Mouse (Mus musculus) forebrain, embryonic 13.5 days (tissue): Measurements from ENCODE around the gene Ltv1. TPM values are rescaled to one million over a fixed set of nuclear protein-coding genes. Genes with fewer than 3 reads are reported as not detected.
"Not testable (repeated sequence)": the region's sequence is repeated elsewhere in the genome, so short reads cannot be mapped to it uniquely, and the experiment has no call there.

Experiments used
- ATAC-seq: fragments of 200-750 bp; cut with Nextera tagmentation; 2 replicates; pipeline ENCODE4 v1.8.0; 2017
- H3K27ac ChIP-seq: fragments of 300-500 bp; sonication (generic); 2 replicates; pipeline ENCODE4 v1.5.1; 2015; ENCODE audit warnings: inconsistent platforms, mild to moderate bottlenecking, moderate library complexity
- H3K27me3 ChIP-seq: fragments of 300-500 bp; sonication (generic); 2 replicates; pipeline ENCODE4 v1.6.1; 2015; ENCODE audit warnings: mild to moderate bottlenecking, inconsistent platforms
- H3K36me3 ChIP-seq: fragments of 300-500 bp; sonication (generic); 2 replicates; pipeline ENCODE4 v1.6.1; 2015; ENCODE audit warnings: mild to moderate bottlenecking, inconsistent platforms; ENCODE audit not compliant: poor library complexity, severe bottlenecking
- H3K4me1 ChIP-seq: fragments of 300-500 bp; sonication (generic); 2 replicates; pipeline ENCODE4 v1.6.1; 2015; ENCODE audit warnings: inconsistent platforms
- H3K4me2 ChIP-seq: fragments of 300-500 bp; sonication (generic); 2 replicates; pipeline ENCODE4 v1.6.1; 2015; ENCODE audit warnings: inconsistent platforms, mild to moderate bottlenecking, moderate library complexity
- H3K4me3 ChIP-seq: fragments of 300-500 bp; sonication (generic); 2 replicates; pipeline ENCODE4 v1.5.1; 2015; ENCODE audit warnings: mild to moderate bottlenecking, inconsistent platforms
- H3K9ac ChIP-seq: fragments of 300-500 bp; sonication (generic); 2 replicates; pipeline ENCODE4 v1.6.1; 2015; ENCODE audit warnings: mild to moderate bottlenecking, inconsistent platforms
- H3K9me3 ChIP-seq: fragments of 300-500 bp; sonication (generic); replicated peaks from 2 replicates; pipeline ENCODE4 v1.6.1; 2016; ENCODE audit warnings: inconsistent platforms
- WGBS: fragments of 180-500 bp; shearing (Covaris S2); methylation state at CpG from one replicate; pipeline ENCODE4 v1.1.7; 2015; 5-methylcytosine and 5-hydroxymethylcytosine counted together
- polyA plus RNA-seq: library from polyadenylated mRNA; unstranded; fragments of >200 nt; fragmentation: Nextera tagmentation; extraction: Ambion mirVana; gene quantifications from 2 replicates; pipeline ENCODE4 v1.2.1, GENCODE M21; 2015

Ltv1 gene
- polyA plus RNA-seq, 1 experiment from 2014 or later: 45.4 TPM

GRCm38 (mm10) chr10:13213956-13214355 lies 21.0 kb upstream of the Ltv1 start:
- no peak overlapping the region for H3K4me2 ChIP-seq
- H3K9me3 ChIP-seq: no peaks in the 10 kb centered on the region
- H3K4me1 ChIP-seq: peaks cover 12% of the 10 kb centered on the region; the same call in 1 of the 2 replicates
- H3K27me3 ChIP-seq: no peaks in the 10 kb centered on the region
- H3K4me3 ChIP-seq: no peak overlapping the region
- no peak overlapping the region for H3K27ac ChIP-seq
- WGBS: 90% methylated on average over 12 of the region's 12 CpGs
- H3K36me3 ChIP-seq: no peaks in the 10 kb centered on the region; the same call in 1 of the 2 replicates
- ATAC-seq: no peak
- no peak overlapping the region for H3K9ac ChIP-seq

- no peaks in the 10 kb centered on the region for H3K9me3 ChIP-seq
- H3K27ac ChIP-seq: no peak overlapping the region
- H3K27me3 ChIP-seq: no peaks in the 10 kb centered on the region
- H3K9ac ChIP-seq: no peak overlapping the region
- H3K36me3 ChIP-seq: no peaks in the 10 kb centered on the region; the same call in 1 of the 2 replicates
- no peak for ATAC-seq
- WGBS: 82% methylated on average over 6 of the region's 6 CpGs
- H3K4me1 ChIP-seq: peaks cover 12% of the 10 kb centered on the region; the same call in 1 of the 2 replicates
- no peak overlapping the region for H3K4me3 ChIP-seq
- no peak overlapping the region for H3K4me2 ChIP-seq
These were observed 19.9 kb upstream of the Ltv1 start for GRCm38 (mm10) chr10:13212829-13213228.

DNA sequence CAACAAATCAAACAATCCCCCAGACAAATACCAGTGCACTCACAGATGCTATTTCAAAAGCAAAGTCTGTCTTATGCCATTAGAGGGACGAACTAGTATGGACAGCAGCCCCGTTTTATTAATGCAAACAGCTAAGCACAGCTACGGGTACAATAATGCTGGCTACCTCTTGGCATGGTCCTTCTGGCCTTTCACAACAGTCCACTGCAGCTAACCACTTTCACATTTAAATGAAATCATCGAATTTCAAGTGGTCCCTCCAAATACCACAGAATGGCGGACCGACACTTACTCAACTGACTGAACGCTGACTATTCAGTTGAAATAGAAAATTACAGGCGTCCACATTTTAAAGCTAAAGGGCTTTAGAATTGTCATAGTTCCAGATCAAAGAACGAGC lies 19.4 kb upstream of the Ltv1 start:
- no peak for ATAC-seq
- no peak overlapping the region for H3K4me3 ChIP-seq
- 61% methylated on average over 9 of the region's 9 CpGs for WGBS
- H3K9ac ChIP-seq: no peak overlapping the region
- peaks cover 12% of the 10 kb centered on the region; the same call in 1 of the 2 replicates for H3K4me1 ChIP-seq
- H3K4me2 ChIP-seq: no peak overlapping the region
- H3K9me3 ChIP-seq: no peaks in the 10 kb centered on the region
- no peaks in the 10 kb centered on the region for H3K27me3 ChIP-seq
- H3K27ac ChIP-seq: no peak overlapping the region
- no peaks in the 10 kb centered on the region; the same call in 1 of the 2 replicates for H3K36me3 ChIP-seq

- no peaks in the 10 kb centered on the region; the same call in 1 of the 2 replicates for H3K36me3 ChIP-seq
- H3K27ac ChIP-seq: no peak overlapping the region
- no peaks in the 10 kb centered on the region for H3K27me3 ChIP-seq
- ATAC-seq: no peak
- H3K9me3 ChIP-seq: no peaks in the 10 kb centered on the region
- no peak overlapping the region for H3K4me3 ChIP-seq
- H3K9ac ChIP-seq: no peak overlapping the region
- H3K4me2 ChIP-seq: no peak overlapping the region
- H3K4me1 ChIP-seq: peaks cover 12% of the 10 kb centered on the region; the same call in 1 of the 2 replicates
- WGBS: 58% methylated on average over 8 of the region's 8 CpGs
These were observed 17.1 kb upstream of the Ltv1 start for GRCm38 (mm10) chr10:13209930-13210637.

GRCm38 (mm10) chr10:13209506-13209905 lies 16.5 kb upstream of the Ltv1 start:
- Histone ChIP-seq H3K9me3 (no peaks in the 10 kb centered on the region), H3K27me3 (no peaks in the 10 kb centered on the region), H3K4me3 (no peak overlapping the region), H3K36me3 (no peaks in the 10 kb centered on the region; the same call in 1 of the 2 replicates), H3K27ac (no peak overlapping the region), H3K9ac (no peak overlapping the region), H3K4me1 (peaks cover 12% of the 10 kb centered on the region; the same call in 1 of the 2 replicates), H3K4me2 (no peak overlapping the region)
- no peak for ATAC-seq
- 57% methylated on average over 3 of the region's 3 CpGs for WGBS

GRCm38 (mm10) chr10:13209061-13209460 lies 16.1 kb upstream of the Ltv1 start:
- Histone ChIP-seq H3K4me2 (no peak overlapping the region), H3K4me3 (no peak overlapping the region), H3K4me1 (peaks cover 12% of the 10 kb centered on the region; the same call in 1 of the 2 replicates), H3K27ac (no peak overlapping the region), H3K27me3 (no peaks in the 10 kb centered on the region), H3K36me3 (no peaks in the 10 kb centered on the region; the same call in 1 of the 2 replicates), H3K9ac (no peak overlapping the region), H3K9me3 (no peaks in the 10 kb centered on the region)
- no peak for ATAC-seq
- WGBS: 87% methylated on average over 4 of the region's 4 CpGs

DNA sequence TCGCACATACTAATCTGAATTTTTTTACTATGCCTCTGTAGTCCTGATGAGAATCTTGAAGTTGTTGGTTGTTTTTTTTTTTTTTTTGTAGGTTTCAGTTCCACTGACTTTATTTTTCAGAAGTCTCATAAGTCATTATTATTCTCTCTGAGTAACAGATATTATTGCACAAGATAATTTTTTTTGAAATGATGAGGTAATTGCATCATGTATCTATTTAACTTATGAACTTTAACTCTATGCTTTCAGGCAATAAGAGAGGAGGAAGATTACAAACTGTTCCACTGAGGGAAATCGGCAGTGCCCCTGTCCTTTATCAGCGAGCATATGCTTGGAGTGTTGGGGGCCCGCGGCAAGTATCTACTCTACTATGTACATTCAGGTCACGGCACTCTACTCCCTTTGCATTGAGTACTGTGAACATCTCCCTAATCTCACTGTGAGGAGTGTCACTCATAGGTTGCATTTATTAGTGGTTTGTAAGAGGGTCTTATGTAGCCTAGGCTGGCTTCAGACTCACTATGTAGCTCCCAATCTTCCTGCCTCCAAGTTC lies 8.8 kb upstream of the Ltv1 start:
- Histone ChIP-seq H3K27me3 (no peaks in the 10 kb centered on the region), H3K27ac (no peak overlapping the region), H3K9me3 (no peaks in the 10 kb centered on the region), H3K4me3 (no peak overlapping the region), H3K36me3 (no peaks in the 10 kb centered on the region), H3K4me1 (no peaks in the 10 kb centered on the region), H3K4me2 (no peak overlapping the region), H3K9ac (no peak overlapping the region)
- WGBS: 97% methylated on average over 6 of the region's 6 CpGs
- no peak for ATAC-seq

DNA sequence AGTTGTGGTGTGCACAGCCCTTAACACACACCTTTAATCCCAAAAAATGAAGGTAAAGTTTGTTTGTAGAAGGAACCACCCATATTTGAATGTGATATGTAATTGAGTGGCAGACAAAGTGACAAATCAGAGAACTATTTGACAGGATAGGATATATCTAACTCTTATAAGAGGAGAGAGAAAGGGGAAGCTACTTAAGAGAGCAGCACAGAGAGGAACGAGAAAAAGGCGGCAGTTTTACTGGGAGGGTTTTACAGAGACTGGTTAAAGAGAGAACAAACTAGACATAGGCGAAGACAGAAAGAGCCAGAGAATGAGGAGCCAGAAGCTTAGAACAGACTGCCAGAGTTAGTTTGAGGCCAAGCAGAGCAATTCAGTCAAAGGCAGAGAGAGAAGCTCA lies 7.9 kb upstream of the Ltv1 start:
- Histone ChIP-seq H3K4me2 (no peak overlapping the region), H3K36me3 (no peaks in the 10 kb centered on the region), H3K9ac (no peak overlapping the region), H3K27ac (no peak overlapping the region), H3K4me1 (no peaks in the 10 kb centered on the region), H3K27me3 (no peaks in the 10 kb centered on the region), H3K4me3 (no peak overlapping the region), H3K9me3 (no peaks in the 10 kb centered on the region)
- no peak for ATAC-seq
- WGBS: 89% methylated on average over 3 of the region's 3 CpGs

- no peak for ATAC-seq
- WGBS: 90% methylated on average over 1 of the region's 1 CpGs
- Histone ChIP-seq H3K4me2 (no peak overlapping the region), H3K9ac (no peak overlapping the region), H3K36me3 (no peaks in the 10 kb centered on the region), H3K27me3 (no peaks in the 10 kb centered on the region), H3K4me3 (no peak overlapping the region), H3K4me1 (no peaks in the 10 kb centered on the region), H3K9me3 (no peaks in the 10 kb centered on the region), H3K27ac (no peak overlapping the region)
These were observed 6.3 kb upstream of the Ltv1 start for GRCm38 (mm10) chr10:13199234-13199633.

DNA sequence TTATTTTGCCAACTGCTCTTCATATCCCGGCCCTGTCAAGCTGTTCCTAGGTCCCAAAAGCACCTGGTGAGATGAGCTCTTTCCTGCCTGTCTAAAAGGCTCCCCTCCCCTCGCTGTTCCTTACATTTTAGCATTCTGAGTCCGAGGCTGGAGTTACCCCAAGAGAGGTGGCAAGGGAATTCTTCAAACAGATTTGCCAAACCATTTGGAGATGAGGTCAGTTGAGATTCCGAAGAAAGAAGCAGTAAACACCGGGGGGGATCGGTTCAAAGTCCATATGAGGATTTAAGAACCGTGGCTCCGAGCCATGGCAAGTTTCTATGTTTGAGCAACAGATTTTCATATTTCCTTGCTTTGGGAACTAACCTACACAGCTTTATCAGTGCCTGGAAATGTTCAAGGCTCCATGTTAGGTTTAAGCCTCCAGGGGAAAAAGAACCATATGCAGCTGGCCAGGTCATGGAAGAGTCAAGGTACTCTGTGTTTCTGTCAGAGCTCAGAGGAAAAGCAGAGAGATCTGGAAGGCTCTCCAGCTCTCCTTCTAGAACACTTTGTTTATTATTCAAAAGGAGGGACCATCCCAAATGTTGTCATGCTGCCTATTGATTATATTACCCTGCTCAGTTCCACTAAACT lies 4.0 kb upstream of the Ltv1 start:
- H3K4me3 ChIP-seq: no peak overlapping the region
- H3K9me3 ChIP-seq: no peaks in the 10 kb centered on the region
- ATAC-seq: no peak
- H3K9ac ChIP-seq: no peak overlapping the region
- H3K36me3 ChIP-seq: no peaks in the 10 kb centered on the region
- no peak overlapping the region for H3K4me2 ChIP-seq
- H3K4me1 ChIP-seq: peaks cover 5% of the 10 kb centered on the region
- no peaks in the 10 kb centered on the region for H3K27me3 ChIP-seq
- 87% methylated on average over 8 of the region's 8 CpGs for WGBS
- H3K27ac ChIP-seq: no peak overlapping the region

DNA sequence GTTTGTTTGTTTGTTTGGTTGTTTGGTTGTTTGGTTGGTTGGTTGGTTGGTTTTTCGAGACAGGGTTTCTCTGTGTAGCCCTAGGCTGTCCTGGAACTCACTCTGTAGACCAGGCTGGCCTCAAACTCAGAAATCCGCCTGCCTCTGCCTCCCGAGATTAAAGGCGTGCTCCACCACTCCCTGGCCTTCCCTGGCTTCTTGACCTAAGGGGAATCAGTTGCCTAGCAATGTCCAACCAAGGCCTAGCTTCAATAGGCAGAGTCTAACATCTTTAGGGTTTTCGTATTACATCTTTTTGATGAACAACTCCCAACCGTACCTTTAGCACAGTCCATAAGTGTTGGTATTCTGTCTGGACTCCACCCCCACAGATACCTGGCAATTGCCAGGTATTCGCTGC lies 528 bp upstream of the Ltv1 start:
- H3K36me3 ChIP-seq: peaks cover 21% of the 10 kb centered on the region
- WGBS: 82% methylated on average over 7 of the region's 7 CpGs

GRCm38 (mm10) chr10:13189881-13190280 lies 3.1 kb downstream of the Ltv1 start:
- Histone ChIP-seq H3K9ac (no peak overlapping the region), H3K4me2 (no peak overlapping the region), H3K27me3 (no peaks in the 10 kb centered on the region), H3K9me3 (no peaks in the 10 kb centered on the region), H3K27ac (no peak overlapping the region), H3K36me3 (peaks cover 50% of the 10 kb centered on the region), H3K4me3 (no peak overlapping the region), H3K4me1 (peaks cover 7% of the 10 kb centered on the region)
- ATAC-seq: no peak
- WGBS: 91% methylated on average over 5 of the region's 5 CpGs

More for the DNA sequence above, 528 bp upstream of the Ltv1 start:
- peak; percentile 25 for ATAC-seq
- H3K27ac ChIP-seq, H3K9ac ChIP-seq, H3K9me3 ChIP-seq, H3K4me1 ChIP-seq, H3K27me3 ChIP-seq: not testable (repeated sequence)
- Histone ChIP-seq H3K4me2 (peak overlapping the region; percentile 67), H3K4me3 (peak overlapping the region; percentile 84)
